Mouse (Mus musculus): ENCODE results near the gene Pogk.
A peak's percentile ranks its signal among the peaks of the same experiment; 100 is the strongest.

Gene Pogk

DNA sequence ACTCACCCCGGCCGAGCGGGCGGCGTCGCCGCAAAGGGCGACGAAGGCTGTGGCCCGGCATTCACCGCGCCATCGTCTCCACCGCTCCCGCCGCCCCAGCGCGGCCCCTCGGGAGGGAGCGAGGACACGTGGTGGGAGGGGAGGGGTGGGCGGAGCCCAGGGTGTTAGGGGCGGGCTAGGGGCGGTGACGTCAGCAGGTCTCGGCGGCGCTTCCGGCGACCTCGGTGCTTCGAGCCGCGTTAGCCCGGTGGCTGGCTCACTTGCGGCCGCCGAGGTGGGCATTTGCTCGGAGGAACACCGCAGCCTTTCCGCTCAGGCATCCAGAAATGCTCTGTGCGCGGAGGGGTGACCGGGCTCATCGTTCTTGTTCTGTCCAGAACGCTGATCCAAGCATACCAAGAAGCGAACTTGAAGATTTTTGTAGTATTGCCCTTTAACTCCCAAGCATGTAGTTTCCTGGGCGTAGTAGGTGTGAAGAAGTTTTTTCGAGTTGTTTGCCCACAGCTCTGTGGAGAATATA is at the start of gene Pogk:
Gene Pogk, minus strand, starts transcription at position 163 of the 520 bp plus-strand sequence.
- peak; percentile 55 for DNase-seq

DNA sequence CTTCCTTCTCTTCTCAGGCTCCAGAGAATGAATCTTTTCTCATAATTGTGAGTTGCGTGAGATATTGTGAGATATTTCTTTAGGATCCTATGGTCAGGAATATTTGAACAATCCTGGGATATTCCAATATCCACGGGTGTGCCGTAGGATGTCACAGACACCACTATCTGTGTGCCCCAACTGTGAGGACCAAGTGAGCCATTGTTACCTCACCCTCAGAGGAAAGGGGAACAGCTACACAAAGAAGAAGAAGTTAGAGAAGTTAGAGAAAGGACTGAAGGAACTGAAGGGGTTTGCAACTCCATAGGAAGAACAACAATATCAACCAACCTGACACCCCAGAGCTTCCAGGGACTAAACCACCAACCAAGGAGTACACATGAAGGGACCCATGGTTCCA is 32.3 kb upstream of the Pogk start:
- no peak for DNase-seq

DNA sequence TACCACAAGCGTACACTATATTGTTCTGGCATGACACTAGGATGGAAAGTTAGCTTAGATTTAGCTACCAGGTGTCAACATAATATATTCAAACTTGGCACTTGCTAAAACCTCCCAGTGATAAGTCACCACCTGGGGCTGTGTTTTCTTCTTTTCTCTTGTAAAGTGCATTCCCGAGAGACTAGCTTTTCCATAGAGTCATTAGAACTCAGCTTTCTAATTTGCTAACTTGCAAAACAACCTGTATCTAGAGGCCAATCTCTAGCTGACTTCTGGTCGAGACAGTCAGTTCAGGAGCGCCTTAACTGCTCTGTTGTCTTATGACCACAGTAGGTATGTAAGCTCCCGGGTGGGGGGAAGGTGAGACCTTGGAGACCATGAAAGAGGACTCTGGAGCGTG is 29.8 kb upstream of the Pogk start:
- no peak for DNase-seq

DNA sequence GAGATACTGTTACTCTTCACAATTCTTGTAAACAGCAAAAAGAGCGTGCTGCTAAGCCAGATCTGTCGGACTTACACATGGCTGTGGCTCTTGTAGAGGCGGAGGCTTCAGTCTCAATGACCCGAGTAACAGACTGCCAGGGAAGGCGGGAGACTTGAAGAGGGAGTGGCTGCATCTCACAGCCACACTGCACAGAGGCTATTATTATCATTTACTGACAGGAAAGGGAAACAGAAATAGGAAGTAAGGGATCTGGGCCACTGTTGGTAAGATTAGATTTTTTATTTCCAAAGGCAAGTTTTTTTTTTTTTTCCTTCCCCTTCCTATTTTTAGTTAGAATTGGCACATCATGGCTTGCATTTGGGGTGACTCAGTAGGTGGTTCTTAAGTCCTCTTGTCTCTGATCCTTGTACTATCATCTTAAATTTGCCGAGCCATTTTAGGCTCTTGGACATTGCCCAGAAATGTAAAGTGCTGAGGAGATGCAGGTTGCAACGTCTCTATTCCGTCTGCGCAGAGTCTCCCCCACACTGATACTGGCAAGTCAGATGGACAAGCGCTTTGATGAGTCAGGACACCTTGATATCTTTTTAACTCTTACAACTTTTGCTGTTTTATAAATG is 20.3 kb upstream of the Pogk start:
- DNase-seq = peak; percentile 28

DNA sequence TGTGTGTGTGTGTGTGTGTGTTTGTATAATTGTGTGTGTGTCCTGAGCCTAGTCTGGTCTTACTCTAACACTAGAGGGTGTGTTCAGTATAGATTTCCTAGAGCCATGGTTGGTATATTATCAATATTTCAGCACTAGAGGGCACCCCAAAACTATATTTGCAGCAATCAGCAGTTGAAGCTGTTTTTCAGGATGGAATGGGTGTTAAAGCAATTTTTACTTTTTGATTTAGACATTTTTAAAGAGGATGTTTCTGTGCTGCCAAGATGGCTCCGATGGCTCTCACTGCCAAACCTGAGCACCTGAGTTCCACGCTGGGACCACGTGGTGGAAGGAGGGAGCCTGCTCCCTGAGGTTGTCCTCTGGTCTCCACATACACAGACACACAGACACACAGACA is 19.4 kb upstream of the Pogk start:
- DNase-seq = peak; percentile 18

DNA sequence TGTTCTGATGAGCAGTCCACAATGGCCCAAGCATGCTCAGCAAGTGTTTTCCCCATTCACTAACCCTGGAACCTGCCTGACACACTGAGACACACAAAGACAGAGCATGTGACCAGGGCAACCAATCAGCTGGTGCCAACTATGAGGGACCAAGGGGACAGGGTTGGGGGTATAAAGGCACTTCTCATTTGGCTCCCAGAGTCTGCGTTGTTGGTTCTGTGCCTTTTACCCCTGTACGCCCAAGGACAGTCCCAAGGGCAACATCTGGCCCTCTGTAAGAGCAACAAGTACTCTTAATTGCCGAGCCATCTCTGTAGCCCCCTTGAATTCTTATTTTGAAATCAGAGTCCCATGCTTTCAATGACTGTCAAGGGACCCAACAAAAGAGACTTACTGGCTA is 2.6 kb upstream of the Pogk start:
- no peak for DNase-seq

DNA sequence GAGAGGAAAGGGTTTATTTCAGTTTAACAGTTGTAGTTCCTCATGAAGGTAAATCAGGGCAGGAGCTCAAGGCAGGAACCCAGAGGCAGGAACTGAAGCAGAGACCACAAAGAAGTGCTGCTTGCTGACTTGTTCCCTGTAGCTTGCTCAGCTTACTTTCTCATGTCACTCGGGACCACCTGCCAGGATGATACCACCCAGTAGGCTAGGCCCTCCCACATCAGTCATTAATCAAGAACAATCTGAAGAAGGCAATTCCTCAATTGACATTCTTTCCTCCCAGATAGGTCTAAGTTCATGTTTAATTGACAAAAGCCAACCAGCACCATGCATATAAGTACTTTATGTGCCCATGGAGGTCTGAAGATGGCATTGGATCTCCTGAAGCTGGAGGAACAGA is 1.9 kb upstream of the Pogk start:
- no peak for DNase-seq

DNA sequence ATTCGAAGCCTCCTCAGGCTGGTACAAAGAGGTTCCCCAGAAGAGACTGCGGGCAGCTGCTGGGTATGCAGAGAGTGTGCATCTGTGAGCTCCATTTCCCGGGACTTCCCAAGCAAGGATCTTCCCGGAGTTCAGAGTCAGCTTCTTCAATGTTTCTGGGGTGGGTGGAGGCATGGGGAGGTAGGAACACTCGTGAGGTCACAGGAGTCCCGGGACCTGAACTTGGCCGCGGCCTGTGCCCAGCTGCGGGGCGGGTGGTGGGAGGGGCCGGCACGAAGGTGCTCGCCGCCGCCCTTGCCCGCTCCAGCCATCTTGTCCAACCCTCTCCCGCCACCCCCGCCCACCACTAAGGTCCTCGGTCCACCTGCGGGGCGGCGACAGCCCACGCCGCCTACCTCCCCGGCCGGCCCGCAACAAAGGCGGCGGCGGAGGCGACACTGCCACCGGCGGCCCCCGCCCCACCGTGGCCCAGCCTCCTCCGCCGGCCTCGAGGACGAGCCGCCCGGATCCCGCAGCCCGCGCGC is 424 bp downstream of the Pogk start:
- DNase-seq = peak; percentile 37

DNA sequence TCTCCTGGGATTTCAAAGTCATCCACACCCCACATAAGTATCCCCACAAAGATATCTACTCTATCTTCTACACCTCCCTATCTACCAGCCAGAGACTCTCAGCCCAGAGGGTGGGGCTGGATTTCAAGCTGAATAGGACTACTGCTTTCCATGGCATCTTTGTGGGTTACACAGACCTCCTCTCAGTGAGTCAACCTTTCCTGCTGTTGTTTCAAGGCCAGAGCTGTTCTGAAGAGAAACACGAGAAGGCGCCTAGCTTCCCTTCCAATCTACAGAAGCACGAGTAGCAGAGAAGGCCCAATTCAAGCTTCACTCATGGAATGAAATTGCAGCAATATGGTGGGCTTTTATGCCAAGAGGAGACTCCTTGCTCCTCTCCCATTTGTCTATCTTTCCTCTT is 5.8 kb downstream of the Pogk start:
- DNase-seq = no peak

DNA sequence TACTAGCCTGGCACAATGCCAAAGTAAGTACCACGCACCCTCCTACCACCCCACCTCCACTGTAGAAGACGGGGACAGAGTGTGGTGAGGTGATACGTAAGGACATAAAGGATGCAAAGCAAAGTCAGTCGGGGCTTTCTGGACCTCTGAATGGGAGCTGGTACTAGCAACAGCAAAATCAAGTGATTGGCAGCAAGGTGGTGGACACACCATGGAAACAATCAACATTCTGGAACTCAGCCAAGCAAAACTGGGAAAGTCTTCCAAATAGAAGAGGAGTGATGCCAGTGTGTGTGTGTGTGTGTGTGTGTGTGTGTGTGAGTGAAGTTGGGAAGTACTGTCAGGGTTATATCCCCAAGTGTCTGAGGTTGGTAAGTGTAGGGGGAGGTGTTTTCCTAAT is 7.7 kb downstream of the Pogk start:
- no peak for DNase-seq

DNA sequence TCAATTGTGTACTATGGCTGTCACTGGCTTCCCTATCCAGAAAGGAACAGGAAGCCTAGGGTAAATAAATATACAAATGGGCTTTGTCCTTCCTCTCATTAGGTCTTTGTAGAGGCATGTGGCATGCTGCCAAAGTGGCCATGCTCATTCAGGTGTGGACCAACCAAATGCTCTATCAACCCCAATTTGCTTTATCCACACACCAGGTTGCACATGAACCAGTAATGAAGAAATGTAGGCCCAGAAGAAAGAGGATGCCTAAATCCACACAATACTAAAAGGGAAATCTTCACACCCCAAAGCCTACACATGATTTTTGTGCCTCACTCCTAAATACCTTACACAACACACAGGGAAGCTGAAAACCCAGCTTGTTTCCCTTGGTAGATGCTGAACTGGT is 8.2 kb downstream of the Pogk start:
- peak; percentile 27 for DNase-seq

DNA sequence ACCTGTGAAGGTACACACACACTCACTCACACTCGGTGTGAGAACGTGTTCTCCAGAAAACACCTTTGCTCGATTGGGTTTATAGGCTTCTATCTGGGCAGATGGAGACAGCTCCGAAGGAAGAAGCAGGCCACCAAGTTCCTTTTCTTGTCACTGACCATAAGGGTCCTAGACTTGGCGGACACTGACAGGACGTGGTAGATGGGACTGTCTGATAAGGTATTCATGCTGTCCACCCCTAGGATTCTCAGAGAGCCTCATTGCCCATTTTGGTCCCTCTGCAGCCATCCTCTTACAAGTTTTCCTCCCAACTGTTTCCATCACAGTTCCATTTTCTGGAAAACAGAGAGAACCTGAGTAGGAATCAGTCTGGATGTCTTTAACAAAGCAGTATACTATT is 13.3 kb downstream of the Pogk start:
- no peak for DNase-seq

DNA sequence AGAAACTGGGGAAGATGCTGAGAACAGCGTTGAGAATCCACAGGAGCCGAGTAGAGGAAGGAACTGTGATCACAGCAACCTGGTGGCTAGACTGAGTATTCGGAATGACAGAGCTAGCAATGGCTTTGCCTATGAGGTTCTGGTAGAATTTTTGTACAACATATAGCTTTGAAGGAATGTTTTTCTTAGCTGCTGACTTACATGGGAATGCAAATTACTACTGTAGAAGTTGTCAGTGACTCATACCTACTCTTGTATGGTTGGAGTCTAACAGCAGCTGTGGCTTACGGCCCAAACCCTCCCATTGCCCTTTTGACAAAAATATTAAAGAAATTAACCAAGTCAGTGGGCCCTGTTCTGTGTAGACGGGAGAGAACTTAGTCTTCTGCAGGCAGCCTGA is 14.0 kb downstream of the Pogk start:
- no peak for DNase-seq

DNA sequence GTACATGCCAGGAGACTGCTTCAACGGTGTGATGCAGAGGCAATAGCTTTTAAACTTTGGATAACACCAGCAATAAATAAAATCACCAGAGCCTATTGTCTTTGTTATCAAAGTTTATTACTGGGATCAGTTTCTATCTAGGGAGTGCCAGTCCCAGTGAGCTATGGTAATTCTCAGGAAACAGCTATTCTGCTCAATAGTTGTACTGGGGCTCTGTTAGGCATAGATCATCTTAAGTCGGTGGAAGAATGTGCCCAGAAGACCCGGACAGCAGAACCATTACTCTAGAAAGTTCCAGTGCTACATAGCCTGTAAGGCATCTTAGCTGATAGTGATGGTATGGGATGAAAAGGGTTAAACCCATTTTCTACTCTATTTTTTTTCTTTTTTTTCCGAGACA is 14.9 kb downstream of the Pogk start:
- DNase-seq = no peak

DNA sequence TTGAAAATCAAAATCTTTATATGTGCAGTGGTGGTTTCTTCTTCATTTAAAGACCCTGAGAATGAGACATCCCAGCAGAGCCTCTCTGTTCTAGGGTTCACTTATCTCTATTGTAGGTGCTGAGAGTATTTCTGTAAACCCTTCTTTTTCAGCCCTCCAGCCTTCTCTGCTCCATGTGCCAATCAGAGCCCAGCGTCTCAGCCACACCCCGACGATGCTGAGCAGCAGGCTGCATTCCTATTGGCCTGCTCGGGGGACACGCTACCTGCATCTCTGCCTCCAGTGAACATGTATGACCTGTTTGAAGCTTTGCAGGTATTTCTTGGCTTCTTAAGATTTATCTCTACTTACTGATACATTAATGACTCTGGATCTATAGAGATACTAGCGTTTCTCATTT is 18.0 kb downstream of the Pogk start:
- DNase-seq = no peak

DNA sequence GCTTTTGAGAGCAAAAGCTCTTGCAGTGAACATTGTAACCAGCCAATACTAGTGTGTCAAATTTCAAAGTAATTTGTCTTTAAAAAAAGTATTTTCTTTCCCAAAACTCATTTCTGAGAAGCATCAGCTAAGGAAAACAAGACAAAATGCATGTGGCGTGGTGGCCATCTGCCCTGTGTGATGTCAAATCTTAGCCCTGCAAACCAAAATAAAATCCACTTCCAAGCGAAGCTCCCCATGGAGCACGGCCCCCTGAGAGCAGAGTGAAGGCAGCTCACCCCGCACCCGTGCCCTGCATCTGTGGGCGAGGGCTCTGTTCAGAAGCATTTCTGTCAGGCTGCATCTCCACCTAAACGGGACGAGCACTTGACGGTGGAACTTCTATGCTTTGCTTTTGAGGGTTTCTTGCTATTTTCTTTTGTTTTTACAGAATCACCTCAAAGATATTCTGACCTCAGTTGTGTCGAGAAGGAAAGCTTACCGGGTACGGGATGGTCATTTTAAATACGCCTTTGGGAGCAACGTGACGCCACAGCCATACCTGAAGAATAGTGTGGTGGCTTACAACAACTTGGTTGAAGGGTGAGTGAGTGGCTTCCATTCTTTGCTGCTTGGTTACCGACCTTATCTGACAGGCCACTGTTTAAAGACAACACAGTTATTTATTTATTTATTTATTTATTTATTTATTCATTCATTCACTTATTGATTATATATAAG is 20.1 kb downstream of the Pogk start:
- no peak for DNase-seq

DNA sequence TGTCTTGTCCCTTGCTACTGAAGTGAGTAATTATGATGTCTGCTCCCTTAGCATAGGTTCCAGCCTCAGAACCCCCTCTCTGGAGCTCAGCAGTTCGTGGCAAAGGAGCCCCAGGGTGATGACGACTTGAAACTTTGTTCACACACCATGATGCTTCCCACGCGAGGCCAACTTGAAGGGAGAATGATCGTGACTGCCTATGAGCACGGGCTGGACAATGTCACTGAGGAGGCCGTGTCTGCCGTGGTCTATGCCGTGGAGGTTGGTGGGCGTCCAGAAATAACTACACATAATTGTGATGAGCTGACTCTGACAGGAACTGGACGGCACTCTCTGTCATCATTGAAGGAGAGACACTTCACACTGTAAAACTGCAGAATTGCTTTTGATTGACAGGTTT is 21.2 kb downstream of the Pogk start:
- DNase-seq = no peak

DNA sequence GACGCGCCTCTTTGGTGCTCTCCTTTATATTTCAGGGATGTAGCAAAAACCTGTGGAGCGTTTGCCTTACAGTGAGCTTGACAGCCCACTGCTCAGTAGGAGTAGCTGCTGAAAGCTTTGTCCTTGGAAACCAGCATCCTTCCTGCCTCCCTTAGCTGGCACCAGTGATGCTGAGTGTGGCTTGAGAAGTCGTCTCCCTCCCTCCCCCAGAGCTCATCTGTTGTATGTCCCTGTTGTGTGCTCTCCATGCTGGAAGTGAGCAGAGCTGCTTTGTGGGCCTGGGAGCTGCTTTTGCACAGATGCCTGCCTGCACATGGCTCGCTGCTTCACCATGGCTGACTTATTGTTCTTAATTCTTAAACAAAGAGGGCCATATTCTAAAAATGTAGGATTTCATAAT is 24.2 kb downstream of the Pogk start:
- DNase-seq = no peak

DNA sequence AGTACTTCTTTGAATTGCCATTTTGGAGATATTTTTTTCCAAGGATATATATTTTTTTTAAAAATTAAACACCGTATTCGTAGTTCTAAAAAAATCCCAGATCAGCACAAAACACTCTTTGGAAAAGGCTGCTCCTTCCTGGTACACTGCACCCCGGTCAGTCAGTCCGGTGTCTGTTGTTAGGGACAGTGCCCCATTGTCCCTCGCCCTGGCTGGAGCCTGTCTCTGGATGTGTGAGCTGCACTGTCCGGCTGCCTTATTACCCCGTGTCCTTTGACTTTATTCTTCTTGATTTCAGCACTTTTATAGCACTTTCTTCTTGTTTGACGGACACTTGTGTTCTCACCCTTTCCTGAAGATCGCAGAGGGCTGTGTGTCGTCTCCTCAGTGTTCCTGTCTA is 25.0 kb downstream of the Pogk start:
- no peak for DNase-seq

DNA sequence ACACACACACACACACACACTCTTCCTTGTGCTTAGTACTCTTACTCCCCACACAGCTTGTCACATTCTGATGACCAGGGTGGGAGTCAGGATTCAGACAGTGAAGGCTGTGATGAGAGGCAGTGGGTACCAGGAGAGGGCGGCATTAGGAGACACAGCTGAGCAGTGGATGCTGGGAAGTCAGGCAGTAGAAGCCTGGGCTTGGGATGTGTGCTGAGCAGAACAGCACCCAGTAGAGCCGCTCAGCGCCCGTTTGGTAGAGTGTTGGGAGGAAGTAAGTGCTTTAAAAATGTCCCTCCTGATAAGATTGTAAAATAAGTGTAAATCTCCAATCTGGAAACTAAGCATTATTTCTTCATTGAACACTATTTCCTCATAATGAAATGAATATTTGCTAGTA is 27.0 kb downstream of the Pogk start:
- no peak for DNase-seq

DNA sequence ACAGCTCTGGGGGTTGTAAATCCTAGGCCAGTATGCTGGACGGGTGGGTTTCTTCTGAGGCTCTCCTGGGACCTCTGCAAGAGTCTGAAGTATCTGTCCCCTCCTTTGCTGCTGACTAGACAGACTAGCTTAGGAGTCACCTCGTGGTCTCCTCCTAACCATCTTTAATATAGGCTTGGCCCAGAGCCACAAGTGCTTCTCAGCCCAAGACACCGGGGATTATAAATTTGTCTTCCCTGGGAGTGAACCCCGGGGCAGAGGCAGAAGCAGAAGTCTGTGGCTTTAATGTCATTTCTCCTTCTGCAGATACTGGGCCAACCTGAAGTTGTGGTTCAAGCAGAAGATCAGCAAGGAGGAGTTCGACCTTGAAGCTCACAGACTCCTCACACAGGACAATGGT is 27.8 kb downstream of the Pogk start:
- no peak for DNase-seq

DNA sequence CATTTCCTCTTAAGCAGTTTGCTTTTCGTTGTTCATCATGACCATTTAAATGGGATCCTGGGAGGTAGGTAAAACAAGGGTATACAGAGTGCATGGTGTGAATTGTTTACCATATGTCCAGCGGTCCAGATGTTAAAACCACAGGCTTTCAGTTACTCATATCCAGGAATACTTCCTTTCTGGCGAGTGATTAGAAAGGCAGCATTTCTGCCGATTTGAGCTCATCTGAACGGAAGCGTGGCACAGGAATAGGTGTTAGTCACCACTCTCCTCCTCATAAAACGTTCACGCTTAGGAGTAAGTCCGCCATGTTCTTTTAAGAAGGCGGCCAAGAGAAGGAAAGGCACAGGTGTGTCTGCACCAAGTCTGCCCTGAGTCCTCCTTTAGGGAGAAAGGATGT is 28.3 kb downstream of the Pogk start:
- no peak for DNase-seq

DNA sequence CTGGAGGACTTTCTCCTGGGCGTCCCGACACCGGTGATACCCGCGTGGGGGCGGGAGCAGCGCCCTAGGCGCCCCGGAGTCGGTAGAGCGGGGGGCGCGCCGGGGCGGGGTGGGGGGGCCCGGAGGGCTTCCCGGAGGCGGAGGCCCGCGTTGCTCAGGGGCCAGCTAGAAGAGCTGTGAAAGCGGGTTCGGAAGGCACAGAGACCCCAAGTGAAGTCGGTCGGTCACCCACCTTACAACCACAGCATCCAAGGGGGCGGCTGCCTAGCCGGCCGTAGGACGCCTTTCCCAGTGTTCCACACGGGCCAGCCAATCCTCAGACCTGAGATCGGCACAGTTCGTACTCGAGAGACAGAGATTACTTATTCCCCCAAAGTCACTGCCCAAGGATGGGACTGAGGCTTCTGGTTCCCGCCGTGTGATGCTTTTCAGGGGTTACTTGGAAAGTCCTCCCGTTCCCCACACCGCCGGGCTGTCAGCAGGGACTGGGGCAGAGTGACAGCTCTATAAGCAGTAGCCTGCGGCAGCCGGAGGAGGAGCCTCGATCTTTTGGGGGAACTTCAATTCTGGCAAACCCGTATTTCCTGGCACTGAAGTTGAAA is 29.9 kb downstream of the Pogk start:
- DNase-seq = peak; percentile 59

DNA sequence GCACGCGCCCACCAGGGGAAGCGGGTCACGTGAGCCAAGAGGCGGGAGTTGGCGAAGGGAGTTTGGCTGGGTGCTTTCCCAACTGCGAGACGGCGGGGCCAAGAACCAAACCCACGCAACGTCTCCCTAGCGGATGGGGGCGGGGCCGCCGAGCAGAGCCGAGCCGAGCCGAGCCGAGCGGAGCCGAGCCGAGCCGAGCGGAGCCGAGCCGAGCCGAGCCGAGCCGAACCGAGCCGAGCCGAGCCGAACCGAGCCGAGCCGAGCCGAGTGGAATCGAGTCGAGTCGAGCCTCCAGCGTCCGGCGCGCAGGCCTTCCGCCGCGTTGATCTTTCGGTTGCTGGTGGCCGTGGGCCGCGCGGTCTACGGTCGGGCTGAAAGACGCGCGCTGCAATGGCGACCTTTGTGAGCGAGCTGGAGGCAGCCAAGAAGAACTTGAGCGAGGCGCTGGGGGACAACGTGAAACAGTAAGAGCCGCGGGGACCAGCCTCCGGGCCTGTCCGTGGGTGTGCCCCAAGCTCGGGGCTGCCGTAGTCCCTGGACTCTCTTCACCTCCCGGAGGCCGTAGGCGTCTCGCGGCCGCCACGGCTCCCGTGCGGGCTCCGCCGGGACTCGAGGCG is 30.5 kb downstream of the Pogk start, which contains the start of gene Tada1:
Gene Tada1, plus strand, starts transcription at position 85 of the 617 bp plus-strand sequence.
- DNase-seq = peak; percentile 96
